Mouse (Mus musculus): Measurements from ENCODE around the gene Tspan18. TPM values are rescaled to one million over a fixed set of nuclear protein-coding genes. Genes with fewer than 3 reads are reported as not detected.

Tspan18 gene
- total RNA-seq, 2 experiments from 2014 or later, result 14.5 to 17.8 TPM

GRCm38 (mm10) chr2:93161914-93162664 is 172.2 kb downstream of the Tspan18 start:
- DNase-seq, result no peak

- no peak for DNase-seq
Observed at GRCm38 (mm10) chr2:93160467-93161035, 173.8 kb downstream of the Tspan18 start.

- no peak for DNase-seq
Observed at GRCm38 (mm10) chr2:93154486-93155032, 179.7 kb downstream of the Tspan18 start.

GRCm38 (mm10) chr2:93153833-93154232 is 180.5 kb downstream of the Tspan18 start:
- DNase-seq, result no peak

- peak; percentile 37 for DNase-seq
Observed at GRCm38 (mm10) chr2:93152883-93153491, 181.3 kb downstream of the Tspan18 start.

- DNase-seq, result no peak
Observed at GRCm38 (mm10) chr2:93152191-93152601, 182.1 kb downstream of the Tspan18 start.

Other genes starting within 250 kb of the Tspan18 start
- 10 to 100 TPM; 37.0 to 38.3 TPM for gene Trp53i11, start 147.0 kb downstream of the Tspan18 start, total RNA-seq (2021)
- gene Cd82, start 128.6 kb upstream of the Tspan18 start, total RNA-seq (2021), result 10 to 100 TPM; 36.7 to 43.8 TPM
- gene Gm10803, start 226.1 kb upstream of the Tspan18 start, total RNA-seq (2021), result not detected